Mouse (Mus musculus) hindbrain, embryonic 14.5 days (tissue): ENCODE data around the gene Ankib1. TPM values are rescaled to one million over a fixed set of nuclear protein-coding genes. Genes with fewer than 3 reads are reported as not detected.

Source experiments
- ATAC-seq: fragments of 200-750 bp; cut with Nextera tagmentation; 2 replicates; pipeline ENCODE4 v1.8.0; 2017; ENCODE audit warnings: moderate number of reproducible peaks, mild to moderate bottlenecking, moderate TSS enrichment, moderate library complexity; ENCODE audit not compliant: low FRiP score
- DNase-seq: peaks from one replicate; pipeline ENCODE4 v3.0.0-alpha.2; 2015; ENCODE audit warnings: low spot score
- H3K27ac ChIP-seq: fragments of 300-500 bp; sonication (generic); 2 replicates; pipeline ENCODE4 v1.5.1; 2014; ENCODE audit warnings: mild to moderate bottlenecking, moderate library complexity
- H3K27me3 ChIP-seq: fragments of 300-500 bp; sonication (generic); 2 replicates; pipeline ENCODE4 v1.6.1; 2014; ENCODE audit warnings: mild to moderate bottlenecking, low read length, mixed read lengths; ENCODE audit not compliant: control insufficient read depth, insufficient read depth
- H3K36me3 ChIP-seq: fragments of 300-500 bp; sonication (generic); replicated peaks from 2 replicates; pipeline ENCODE4 v1.6.1; 2014; ENCODE audit not compliant: control insufficient read depth, insufficient read depth
- H3K4me1 ChIP-seq: fragments of 300-500 bp; sonication (generic); replicated peaks from 2 replicates; pipeline ENCODE4 v1.6.1; 2014; ENCODE audit warnings: antibody characterized with exemption, low read length, mixed read lengths; ENCODE audit not compliant: control insufficient read depth, insufficient read depth
- H3K4me2 ChIP-seq: fragments of 300-500 bp; sonication (generic); replicated peaks from 2 replicates; pipeline ENCODE4 v1.6.1; 2014; ENCODE audit warnings: mild to moderate bottlenecking, moderate library complexity
- H3K4me3 ChIP-seq: fragments of 300-500 bp; sonication (generic); replicated peaks from 2 replicates; pipeline ENCODE4 v1.5.1; 2014; ENCODE audit warnings: mild to moderate bottlenecking, low read length
- H3K9ac ChIP-seq: fragments of 300-500 bp; sonication (generic); 2 replicates; pipeline ENCODE4 v1.6.1; 2014
- H3K9me3 ChIP-seq: fragments of 300-500 bp; sonication (generic); 2 replicates; pipeline ENCODE4 v1.6.1; 2016; ENCODE audit warnings: low read length; ENCODE audit not compliant: control insufficient read depth
- WGBS: fragments of 180-500 bp; shearing (Covaris S2); extraction: QIAGEN DNeasy Blood & Tissue Kit; methylation state at CpG from one replicate; pipeline ENCODE4 v1.1.7; 2014; 5-methylcytosine and 5-hydroxymethylcytosine counted together
- polyA plus RNA-seq: library from polyadenylated mRNA; unstranded; fragments of >200 nt; fragmentation: Nextera tagmentation; extraction: Ambion mirVana; gene quantifications from 2 replicates; pipeline ENCODE4 v1.2.1, GENCODE M21; 2014

Ankib1 gene
- polyA plus RNA-seq, 1 experiment from 2014 or later: 25.0 TPM

DNA sequence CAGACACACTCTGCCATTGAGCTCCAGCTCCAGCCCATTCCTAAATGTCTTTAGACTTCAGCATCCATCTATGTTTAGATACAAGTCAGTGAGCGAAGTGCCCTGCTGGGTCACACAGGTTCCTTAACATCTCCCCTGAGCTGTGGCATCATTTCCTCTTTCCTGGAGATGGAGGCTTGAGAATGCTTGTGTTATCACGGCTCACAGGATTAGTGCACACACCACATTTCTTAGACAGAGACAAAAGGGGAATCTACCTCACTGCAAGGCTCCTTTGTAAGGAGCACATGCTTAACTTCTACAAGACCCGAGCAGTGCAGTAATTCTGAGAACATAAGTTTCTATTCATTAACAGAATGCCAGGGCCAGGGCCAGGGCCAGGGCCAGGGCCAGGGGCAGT, 106.7 kb downstream of the Ankib1 start:
- Histone ChIP-seq H3K4me2 (no peak overlapping the region), H3K4me1 (no peaks in the 10 kb centered on the region), H3K9me3 (no peaks in the 10 kb centered on the region), H3K36me3 (peaks cover 83% of the 10 kb centered on the region), H3K4me3 (no peak overlapping the region), H3K27ac (no peak overlapping the region), H3K9ac (no peak overlapping the region), H3K27me3 (no peaks in the 10 kb centered on the region)
- no peak for DNase-seq
- WGBS: 92% methylated on average over 3 of the region's 3 CpGs
- ATAC-seq: no peak

- WGBS: 89% methylated on average over 4 of the region's 4 CpGs
- no peaks in the 10 kb centered on the region for H3K27me3 ChIP-seq
- no peak overlapping the region for H3K4me2 ChIP-seq
- no peak for ATAC-seq
- H3K9me3 ChIP-seq: no peaks in the 10 kb centered on the region
- H3K4me1 ChIP-seq: no peaks in the 10 kb centered on the region
- H3K4me3 ChIP-seq: no peak overlapping the region
- H3K9ac ChIP-seq: no peak overlapping the region
- H3K27ac ChIP-seq: no peak overlapping the region
- H3K36me3 ChIP-seq: peaks cover 75% of the 10 kb centered on the region
- DNase-seq: no peak
Measured at GRCm38 (mm10) chr5:3695191-3695590, 107.5 kb downstream of the Ankib1 start.

DNA sequence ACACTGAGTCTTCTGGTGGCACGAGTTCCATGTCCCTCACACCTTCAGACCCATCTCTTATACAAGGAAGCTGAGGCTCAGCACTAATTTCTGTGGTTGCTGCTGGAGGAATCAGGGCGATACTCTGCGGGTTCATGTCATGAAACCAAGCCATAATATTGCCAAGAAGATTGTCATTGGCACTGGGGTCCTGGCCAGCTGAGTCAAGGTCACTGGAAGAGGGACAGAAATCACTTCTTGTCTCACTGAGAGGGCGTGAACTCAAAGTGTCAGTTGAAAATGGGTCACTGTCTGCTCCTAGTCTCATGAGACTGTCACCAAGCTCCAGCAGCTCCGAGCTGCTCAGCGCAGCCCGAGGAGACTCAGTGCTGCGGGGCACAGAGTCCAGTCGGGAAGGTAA, 109.8 kb downstream of the Ankib1 start:
- DNase-seq (no peak), ATAC-seq (no peak)
- 93% methylated on average over 9 of the region's 9 CpGs for WGBS
- no peak overlapping the region for H3K4me3 ChIP-seq
- H3K36me3 ChIP-seq: peaks cover 78% of the 10 kb centered on the region
- no peak overlapping the region for H3K4me2 ChIP-seq
- no peaks in the 10 kb centered on the region for H3K27me3 ChIP-seq
- H3K9me3 ChIP-seq: no peaks in the 10 kb centered on the region
- no peak overlapping the region for H3K9ac ChIP-seq
- H3K4me1 ChIP-seq: no peaks in the 10 kb centered on the region
- H3K27ac ChIP-seq: no peak overlapping the region

DNA sequence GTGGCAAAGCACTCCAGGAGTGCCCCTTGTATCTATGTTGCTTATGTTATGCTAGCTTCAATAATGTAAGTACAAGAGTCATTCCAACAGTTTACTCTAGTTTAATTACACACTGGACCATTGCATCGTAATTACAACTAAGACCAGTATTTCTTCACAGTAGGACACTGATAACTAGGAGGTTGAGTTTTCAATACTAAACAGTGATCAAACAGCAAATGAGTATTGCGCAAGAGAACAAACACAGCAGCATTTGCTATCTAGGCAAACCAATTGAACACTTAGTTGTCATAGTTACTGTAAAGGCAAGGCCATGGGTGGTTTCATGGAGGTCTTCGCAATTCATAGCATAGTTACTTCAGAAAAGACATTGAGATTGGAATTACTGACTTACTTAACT, 111.4 kb downstream of the Ankib1 start:
- H3K27me3 ChIP-seq: no peaks in the 10 kb centered on the region
- no peaks in the 10 kb centered on the region for H3K9me3 ChIP-seq
- ATAC-seq: no peak
- DNase-seq: no peak
- no peak overlapping the region for H3K4me2 ChIP-seq
- H3K36me3 ChIP-seq: peaks cover 69% of the 10 kb centered on the region
- WGBS: 94% methylated on average over 3 of the region's 3 CpGs
- no peak overlapping the region for H3K9ac ChIP-seq
- no peak overlapping the region for H3K27ac ChIP-seq
- H3K4me3 ChIP-seq: no peak overlapping the region
- H3K4me1 ChIP-seq: no peaks in the 10 kb centered on the region

GRCm38 (mm10) chr5:3688298-3688697, 114.4 kb downstream of the Ankib1 start:
- H3K27ac ChIP-seq: no peak overlapping the region
- no peak overlapping the region for H3K9ac ChIP-seq
- DNase-seq (no peak), ATAC-seq (no peak)
- no peak overlapping the region for H3K4me2 ChIP-seq
- no peak overlapping the region for H3K4me3 ChIP-seq
- peaks cover 42% of the 10 kb centered on the region for H3K36me3 ChIP-seq
- no peaks in the 10 kb centered on the region for H3K4me1 ChIP-seq
- 93% methylated on average over 8 of the region's 8 CpGs for WGBS
- H3K9me3 ChIP-seq: no peaks in the 10 kb centered on the region
- no peaks in the 10 kb centered on the region for H3K27me3 ChIP-seq

DNA sequence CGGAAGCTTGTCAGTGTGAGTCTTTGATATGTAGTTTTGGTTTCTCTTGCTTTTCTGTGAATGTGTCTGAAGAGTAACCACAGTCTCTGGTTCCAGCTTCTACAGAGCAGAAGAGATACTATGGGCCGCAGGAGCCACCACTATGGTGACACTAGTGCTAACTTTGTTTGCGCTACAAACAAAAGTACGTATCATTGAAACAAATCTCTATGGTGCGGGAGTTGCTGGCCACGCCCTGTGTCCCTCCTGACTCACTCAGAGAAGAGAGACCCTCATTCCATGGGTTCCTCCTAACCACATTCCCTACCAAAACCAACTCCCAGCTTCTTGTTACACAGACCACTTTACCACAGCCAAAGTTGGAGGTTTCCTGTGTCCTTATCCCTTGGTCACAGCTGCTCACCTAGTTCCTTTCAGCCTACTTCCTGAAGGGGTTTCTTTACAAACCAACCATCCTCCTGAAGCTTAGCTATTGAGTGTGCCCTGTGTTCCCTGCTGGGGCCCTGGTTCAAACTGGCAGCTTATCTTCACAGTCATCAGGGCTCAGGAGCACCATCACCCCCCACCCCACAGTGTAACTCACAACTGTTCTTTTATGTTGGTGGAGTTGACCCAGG, 132.7 kb downstream of the Ankib1 start:
- Histone ChIP-seq H3K27me3 (no peaks in the 10 kb centered on the region), H3K36me3 (no peaks in the 10 kb centered on the region), H3K9me3 (no peaks in the 10 kb centered on the region), H3K9ac (no peak overlapping the region), H3K4me2 (no peak overlapping the region), H3K4me3 (no peak overlapping the region), H3K27ac (no peak overlapping the region), H3K4me1 (no peaks in the 10 kb centered on the region)
- ATAC-seq (no peak), DNase-seq (no peak)
- WGBS: 96% methylated on average over 6 of the region's 6 CpGs

DNA sequence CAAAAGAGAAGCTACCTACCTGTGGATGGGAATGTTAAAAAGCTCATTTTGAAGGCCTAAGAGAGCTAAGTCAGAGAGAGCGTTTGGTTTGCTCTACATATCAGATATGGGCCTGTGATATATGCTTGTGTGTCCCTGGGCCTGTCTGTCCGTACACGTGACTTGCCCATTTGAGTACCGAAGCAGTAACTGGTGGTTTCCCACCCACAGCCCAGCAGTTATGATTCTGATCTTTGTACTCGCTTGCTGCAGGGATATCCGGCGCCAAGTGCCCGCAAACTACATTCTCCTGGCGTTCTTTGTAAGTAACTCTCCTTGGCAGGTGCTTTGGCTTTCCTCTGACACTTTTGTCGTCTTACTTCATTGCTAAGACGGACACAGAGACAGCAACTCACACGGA, 136.1 kb downstream of the Ankib1 start:
- no peaks in the 10 kb centered on the region for H3K9me3 ChIP-seq

GRCm38 (mm10) chr5:3665225-3665624, 137.5 kb downstream of the Ankib1 start:
- no peaks in the 10 kb centered on the region for H3K4me1 ChIP-seq
- H3K4me3 ChIP-seq: no peak overlapping the region
- H3K27ac ChIP-seq: no peak overlapping the region
- no peak overlapping the region for H3K9ac ChIP-seq
- H3K36me3 ChIP-seq: no peaks in the 10 kb centered on the region
- WGBS: 93% methylated on average over 2 of the region's 2 CpGs
- H3K9me3 ChIP-seq: no peaks in the 10 kb centered on the region
- DNase-seq (no peak), ATAC-seq (no peak)
- H3K4me2 ChIP-seq: no peak overlapping the region
- H3K27me3 ChIP-seq: no peaks in the 10 kb centered on the region

More for the DNA sequence above, 136.1 kb downstream of the Ankib1 start:
- no peak overlapping the region for H3K4me2 ChIP-seq
- H3K4me3 ChIP-seq: no peak overlapping the region
- WGBS: 92% methylated on average over 12 of the region's 12 CpGs
- no peaks in the 10 kb centered on the region for H3K27me3 ChIP-seq
- ATAC-seq (no peak), DNase-seq (no peak)
- H3K36me3 ChIP-seq: no peaks in the 10 kb centered on the region
- H3K9ac ChIP-seq: no peak overlapping the region
- no peaks in the 10 kb centered on the region for H3K4me1 ChIP-seq
- no peak overlapping the region for H3K27ac ChIP-seq

DNA sequence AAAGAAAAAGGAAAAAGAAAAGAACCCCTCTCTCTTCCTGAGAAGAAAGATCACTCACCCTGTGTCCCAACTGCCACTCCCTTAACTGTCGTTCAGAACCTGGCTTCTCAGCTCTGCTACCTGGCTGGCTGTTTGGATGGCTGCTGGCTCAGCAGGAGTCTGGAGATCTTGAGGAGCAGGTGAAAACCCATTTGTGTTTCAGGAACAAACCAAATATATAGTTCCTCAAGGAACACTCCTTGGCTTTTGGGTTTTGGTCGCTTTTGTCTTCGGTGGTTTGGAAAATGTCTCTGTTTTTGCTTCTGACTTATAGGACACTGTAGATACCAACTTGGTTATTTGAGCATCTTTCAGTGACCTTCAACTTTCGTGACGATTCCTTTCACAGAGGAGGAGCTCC, 145.6 kb downstream of the Ankib1 start, which contains the start of gene Gatad1:
Gatad1 (minus strand) TSS at position 101 of the 400 bp plus-strand sequence.
- WGBS: 79% methylated on average over 5 of the region's 5 CpGs
- DNase-seq (no peak), ATAC-seq (no peak)
- Histone ChIP-seq H3K27ac (no peak within 1 kb of the TSS), H3K36me3 (no peaks in the 10 kb centered on the region), H3K4me3 (no peak within 1 kb of the TSS), H3K9ac (no peak within 1 kb of the TSS), H3K9me3 (no peaks in the 10 kb centered on the region), H3K4me1 (no peaks in the 10 kb centered on the region), H3K4me2 (no peak within 1 kb of the TSS), H3K27me3 (no peaks in the 10 kb centered on the region)

DNA sequence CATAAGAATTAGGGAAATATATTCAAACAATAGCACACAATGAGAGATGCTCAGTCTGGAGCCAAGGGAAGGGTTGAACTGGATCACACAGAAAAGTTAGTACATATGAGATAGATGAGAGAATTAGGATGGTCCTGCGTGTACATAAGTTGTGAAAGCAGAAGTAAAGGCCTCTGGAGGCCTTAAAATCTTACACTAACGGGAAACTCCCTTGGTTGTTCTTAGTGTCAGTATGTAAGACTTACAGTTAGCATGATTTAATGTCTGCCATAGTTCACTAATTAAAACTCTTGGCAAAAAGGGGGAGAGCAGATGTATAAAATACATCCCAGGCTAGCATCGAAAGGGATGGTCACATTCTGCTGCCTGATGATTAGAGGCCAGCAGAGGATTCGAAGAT, 148.9 kb downstream of the Ankib1 start:
- Histone ChIP-seq H3K4me1 (no peaks in the 10 kb centered on the region), H3K36me3 (no peaks in the 10 kb centered on the region), H3K4me2 (no peak overlapping the region), H3K27ac (no peak overlapping the region), H3K9ac (no peak overlapping the region), H3K4me3 (no peak overlapping the region), H3K27me3 (no peaks in the 10 kb centered on the region), H3K9me3 (no peaks in the 10 kb centered on the region)
- DNase-seq: no peak
- ATAC-seq: no peak
- WGBS: 91% methylated on average over 4 of the region's 4 CpGs
